Mouse (Mus musculus): ENCODE data around the gene Gm10203. TPM values are rescaled to one million over a fixed set of nuclear protein-coding genes. Genes with fewer than 3 reads are reported as not detected.
"Not testable (repeated sequence)": the region's sequence is repeated elsewhere in the genome, so short reads cannot be mapped to it uniquely, and the experiment has no call there.

Gene Gm10203
- polyA plus RNA-seq, 1 experiment from 2014 or later, result not detected

DNA sequence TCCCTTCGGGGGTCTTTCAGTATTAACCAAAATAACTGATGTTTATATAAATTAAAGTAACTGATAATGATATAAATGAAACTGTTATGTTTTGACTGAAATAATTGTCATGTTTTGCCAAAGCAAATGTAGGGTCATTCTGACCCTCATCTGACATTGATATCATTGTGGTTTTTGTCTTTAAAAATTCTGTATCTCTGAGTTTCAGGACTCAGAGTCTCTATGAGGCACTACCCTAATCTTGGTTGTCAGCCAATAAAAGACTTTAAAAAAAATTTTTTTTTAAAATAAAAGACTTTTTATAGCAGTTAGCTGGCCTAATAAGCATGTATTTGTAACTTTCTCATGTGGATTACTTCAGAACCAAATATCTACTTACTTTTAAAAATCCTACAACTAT is 37.7 kb downstream of the Gm10203 start:
- Histone ChIP-seq H3K9me3 (no peaks in the 10 kb centered on the region), H3K4me2 (replicated peaks) (no peak overlapping the region), H3K9ac (no peak overlapping the region), H3K27me3 (replicated peaks) (no peaks in the 10 kb centered on the region), H3K27ac (no peak overlapping the region), H3K36me3 (peaks cover 52% of the 10 kb centered on the region), H3K4me3 (no peak overlapping the region), H3K4me1 (no peaks in the 10 kb centered on the region)
- no peak for ATAC-seq (ENCODE audit: low FRiP score, low read depth)
- 97% methylated on average over 1 of the region's 1 CpGs for WGBS

DNA sequence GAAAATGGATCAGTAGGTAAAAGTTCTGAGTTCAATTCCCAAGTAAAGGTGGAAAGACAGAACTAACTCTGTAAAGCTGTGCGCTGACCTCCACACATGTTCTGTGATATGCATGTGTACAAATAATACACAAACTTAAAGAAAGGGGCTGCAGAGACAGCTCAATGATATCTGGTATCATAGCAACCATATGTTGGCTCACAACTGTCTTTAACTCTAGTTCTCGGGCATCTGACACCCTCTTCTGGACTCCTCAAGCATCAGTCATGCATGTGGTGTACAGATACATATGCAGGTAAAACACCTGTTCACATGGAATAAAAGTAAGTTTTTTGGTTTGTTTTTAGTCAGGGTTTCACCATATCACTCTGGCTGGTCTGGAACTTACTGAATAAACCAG is 38.5 kb downstream of the Gm10203 start:
- no peaks in the 10 kb centered on the region for H3K4me1 ChIP-seq
- H3K9ac ChIP-seq, result no peak overlapping the region
- ATAC-seq (ENCODE audit: low FRiP score, low read depth), result no peak
- H3K27ac ChIP-seq, result no peak overlapping the region
- no peaks in the 10 kb centered on the region for H3K27me3 ChIP-seq (replicated peaks)
- H3K9me3 ChIP-seq, result no peaks in the 10 kb centered on the region
- 96% methylated on average over 2 of the region's 2 CpGs for WGBS
- no peak overlapping the region for H3K4me3 ChIP-seq
- H3K36me3 ChIP-seq, result peaks cover 50% of the 10 kb centered on the region
- H3K4me2 ChIP-seq (replicated peaks), result no peak overlapping the region

DNA sequence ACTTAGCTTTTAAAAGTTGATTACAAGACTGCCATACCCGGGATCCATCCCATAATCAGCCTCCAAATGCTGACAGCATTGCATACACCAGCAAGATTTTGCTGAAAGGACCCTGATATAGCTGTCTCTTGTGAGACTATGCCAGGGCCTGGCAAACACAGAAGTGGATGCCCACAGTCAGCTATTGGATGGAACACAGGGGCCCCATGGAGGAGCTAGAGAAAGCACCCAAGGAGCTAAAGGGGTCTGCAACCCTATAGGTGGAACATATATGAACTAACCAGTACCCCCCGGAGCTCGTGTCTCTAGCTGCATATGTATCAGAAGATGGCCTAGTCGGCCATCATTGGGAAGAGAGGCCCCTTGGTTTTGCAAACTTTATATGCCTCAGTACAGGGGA is 40.0 kb downstream of the Gm10203 start:
- H3K4me2 ChIP-seq (replicated peaks); H3K27me3 ChIP-seq (replicated peaks); H3K9ac ChIP-seq; ATAC-seq (ENCODE audit: low FRiP score, low read depth); H3K27ac ChIP-seq; H3K9me3 ChIP-seq; H3K4me1 ChIP-seq; H3K4me3 ChIP-seq: not testable (repeated sequence)
- H3K36me3 ChIP-seq, result peaks cover 48% of the 10 kb centered on the region
- WGBS, result 92% methylated on average over 4 of the region's 4 CpGs

DNA sequence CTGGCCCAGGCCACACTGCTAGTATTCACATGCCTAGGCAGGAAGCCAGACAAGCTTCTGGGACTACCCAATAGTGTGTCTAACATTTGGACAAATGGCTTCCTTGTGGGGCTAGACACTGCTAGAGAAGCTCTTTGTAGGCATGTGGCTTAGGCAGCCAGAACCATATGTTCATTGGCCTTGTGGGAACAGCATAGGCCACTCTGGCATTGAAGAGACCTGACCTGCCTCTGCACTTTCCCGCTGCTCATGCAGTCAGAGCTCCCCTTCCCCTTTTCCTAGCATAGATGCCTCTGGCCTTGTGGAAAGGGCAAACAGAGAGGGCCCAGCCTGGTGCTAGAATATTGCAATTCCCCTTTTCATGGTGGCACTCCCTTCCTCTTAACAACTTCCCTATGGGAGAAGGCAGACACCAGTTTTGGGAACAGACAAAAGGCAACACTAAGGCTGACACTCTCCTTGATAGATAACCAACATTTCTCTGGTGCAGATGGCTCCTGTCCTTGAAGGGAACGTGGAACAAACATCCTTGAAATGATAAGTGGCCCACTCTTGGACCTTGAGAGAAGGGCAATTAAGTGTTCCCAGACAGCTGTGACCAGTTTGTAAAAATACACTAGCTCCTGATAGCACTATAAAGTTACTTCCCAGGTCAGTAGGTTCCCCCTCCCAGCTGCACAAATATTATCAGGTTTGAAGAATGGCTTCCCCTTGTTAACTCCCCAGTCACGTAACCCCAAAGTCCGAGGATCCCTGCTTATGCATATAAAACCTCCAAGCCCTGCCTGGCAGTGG is 44.1 kb downstream of the Gm10203 start:
- Histone ChIP-seq H3K9ac (no peak overlapping the region), H3K36me3 (peaks cover 52% of the 10 kb centered on the region), H3K4me3 (no peak overlapping the region), H3K27me3 (replicated peaks) (no peaks in the 10 kb centered on the region), H3K4me1 (no peaks in the 10 kb centered on the region), H3K27ac (no peak overlapping the region), H3K9me3 (no peaks in the 10 kb centered on the region), H3K4me2 (replicated peaks) (no peak overlapping the region)
- ATAC-seq (ENCODE audit: low FRiP score, low read depth), result no peak
- 65% methylated on average over 4 of the region's 4 CpGs for WGBS

DNA sequence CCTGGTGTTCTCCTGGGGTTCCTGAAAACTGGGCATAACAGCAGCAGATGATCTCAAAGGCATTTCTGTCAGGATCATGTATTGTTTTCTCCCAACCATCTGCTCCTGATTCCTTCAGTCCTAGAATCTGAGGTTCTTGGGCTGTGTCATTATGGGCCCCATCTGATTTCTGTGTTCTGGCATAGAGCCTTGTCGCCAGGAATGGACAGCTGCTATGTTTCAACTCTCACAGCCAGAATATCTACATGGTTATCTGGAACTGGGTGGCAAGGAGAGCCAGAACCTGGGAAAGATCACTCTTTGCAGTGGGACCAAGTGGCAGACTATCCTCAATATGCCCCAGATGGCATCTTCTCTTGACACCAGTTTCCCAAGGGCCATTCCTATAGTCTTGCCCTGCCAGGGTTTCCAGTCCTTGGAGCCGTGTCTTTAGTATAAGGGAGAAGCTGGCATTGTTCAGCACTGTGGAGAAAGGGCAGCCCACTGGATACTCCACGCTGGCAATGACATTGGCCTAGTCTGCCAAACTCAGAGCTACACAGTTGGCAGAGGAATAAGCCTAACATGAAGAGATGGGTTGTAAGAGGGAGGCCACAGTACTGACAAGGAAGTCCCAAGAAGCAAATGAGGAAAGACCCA is 45.1 kb downstream of the Gm10203 start:
- peaks cover 54% of the 10 kb centered on the region for H3K36me3 ChIP-seq
- H3K4me1 ChIP-seq, result no peaks in the 10 kb centered on the region
- no peak overlapping the region for H3K4me2 ChIP-seq (replicated peaks)
- H3K9ac ChIP-seq, result no peak overlapping the region
- no peak overlapping the region for H3K4me3 ChIP-seq
- no peaks in the 10 kb centered on the region for H3K27me3 ChIP-seq (replicated peaks)
- ATAC-seq (ENCODE audit: low FRiP score, low read depth), result no peak
- no peaks in the 10 kb centered on the region for H3K9me3 ChIP-seq
- no peak overlapping the region for H3K27ac ChIP-seq
- 90% methylated on average over 3 of the region's 3 CpGs for WGBS

DNA sequence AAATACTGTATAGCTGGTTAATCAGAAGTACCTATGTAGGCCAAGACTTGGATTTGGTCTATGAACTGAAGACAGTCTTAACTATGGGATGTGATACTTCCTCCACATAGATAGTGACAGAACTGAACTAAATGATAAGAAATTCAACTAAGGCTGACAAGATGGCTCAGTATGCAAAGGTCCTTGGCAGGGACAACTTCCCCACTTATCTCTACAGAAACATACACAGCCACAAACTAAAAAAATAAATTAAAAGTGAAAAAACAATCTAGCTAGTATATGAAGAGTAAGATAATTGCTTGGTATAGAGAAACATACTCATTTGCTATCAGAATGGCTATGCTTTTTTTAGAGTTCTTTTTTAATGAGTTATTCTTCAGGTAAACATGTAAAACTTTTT is 49.1 kb downstream of the Gm10203 start:
- Histone ChIP-seq H3K9ac (no peak overlapping the region), H3K27ac (no peak overlapping the region), H3K4me3 (no peak overlapping the region), H3K4me2 (replicated peaks) (no peak overlapping the region), H3K9me3 (no peaks in the 10 kb centered on the region), H3K4me1 (no peaks in the 10 kb centered on the region), H3K36me3 (peaks cover 76% of the 10 kb centered on the region), H3K27me3 (replicated peaks) (no peaks in the 10 kb centered on the region)
- no peak for ATAC-seq (ENCODE audit: low FRiP score, low read depth)

Other genes starting within 250 kb of the Gm10203 start
- gene Caprin2, start 233.9 kb upstream of the Gm10203 start, polyA plus RNA-seq (2016; fragmentation: Nextera tagmentation; extraction: Ambion mirVana), result 15.9 TPM in 2 replicates
- gene Sinhcaf, start 183.7 kb upstream of the Gm10203 start, polyA plus RNA-seq (2016; fragmentation: Nextera tagmentation; extraction: Ambion mirVana), result 169 and 174 TPM in 2 replicates
- gene Dennd5b, start 28.5 kb upstream of the Gm10203 start, polyA plus RNA-seq (2016; fragmentation: Nextera tagmentation; extraction: Ambion mirVana), result 17.4 and 20.0 TPM in 2 replicates
- gene Etfbkmt, start 9.7 kb downstream of the Gm10203 start, polyA plus RNA-seq (2016; fragmentation: Nextera tagmentation; extraction: Ambion mirVana), result 6.5 and 7.3 TPM in 2 replicates
- gene Amn1, start 58.5 kb downstream of the Gm10203 start, polyA plus RNA-seq (2016; fragmentation: Nextera tagmentation; extraction: Ambion mirVana), result 85.0 and 87.9 TPM in 2 replicates
- gene Resf1, start 179.2 kb downstream of the Gm10203 start, polyA plus RNA-seq (2016; fragmentation: Nextera tagmentation; extraction: Ambion mirVana), result 39.6 and 41.6 TPM in 2 replicates

Measured in neural tube, embryonic 12.5 days (tissue).